Mouse (Mus musculus) liver, postnatal 0 days (tissue): ENCODE measurements around the gene Tmem45b.

Source experiments
- CTCF ChIP-seq: sonication (generic); IDR thresholded peaks from 2 replicates; pipeline ENCODE4 v1.5.1; 2016; ENCODE audit warnings: antibody characterized with exemption, low read depth
- EP300 ChIP-seq: IDR thresholded peaks from 2 replicates; pipeline ENCODE4 v1.6.1; 2016; ENCODE audit warnings: antibody characterized with exemption, low read depth, mild to moderate bottlenecking

DNA sequence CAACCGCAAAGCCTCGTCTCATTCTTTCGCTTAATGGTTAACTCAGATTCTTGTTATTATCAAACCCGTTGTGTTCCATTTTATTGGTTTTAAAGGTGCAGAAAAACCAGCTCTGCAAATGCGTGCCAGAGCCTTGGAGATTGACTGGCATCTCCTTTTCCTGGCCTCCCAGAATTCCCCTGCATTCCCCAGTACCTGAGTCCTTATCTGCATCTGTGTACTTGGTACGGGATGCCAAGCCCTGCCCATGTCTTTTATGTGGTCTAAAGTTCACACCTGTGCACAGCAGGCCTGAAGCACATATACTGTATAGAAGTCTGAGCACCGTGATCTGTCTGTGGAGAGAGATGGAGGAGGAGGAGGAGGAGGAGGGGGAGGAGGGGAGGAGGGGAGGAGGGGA is 26.4 kb downstream of the Tmem45b start:
- TF ChIP-seq CTCF (no peak), EP300 (no peak)
